Mouse (Mus musculus) bone marrow macrophage, adult 2 months (primary cell): ENCODE measurements at regions not wholly inside any gene's neighbourhood (a gene's known extent, or its start where the extent isn't known, plus 50 kb on each side); places are given as distances from the start of the nearest gene placed in this dataset.

ENCODE experiments used
- CTCF ChIP-seq: IDR thresholded peaks from 2 replicates; pipeline ENCODE4 v1.5.1; 2012; ENCODE audit warnings: low read depth, mild to moderate bottlenecking, low read length, moderate library complexity
- POLR2A ChIP-seq: IDR thresholded peaks from 2 replicates; pipeline ENCODE4 v1.6.1; 2012; ENCODE audit warnings: mild to moderate bottlenecking, low read depth, low read length, borderline replicate concordance

- no peak for TF ChIP-seq POLR2A
- TF ChIP-seq CTCF, result no peak
These were observed 59.8 kb upstream of the Ppp1r26 start for GRCm38 (mm10) chr2:28386784-28387183.
